Mouse (Mus musculus) erythroblast, adult 5-6 weeks (primary cell): ENCODE data around the gene Dmpk. TPM values are rescaled to one million over a fixed set of nuclear protein-coding genes. Genes with fewer than 3 reads are reported as not detected.
"Not testable (repeated sequence)": the region's sequence is repeated elsewhere in the genome, so short reads cannot be mapped to it uniquely, and the experiment has no call there.

Experiments used
- ATAC-seq: replicated peaks from 2 replicates; pipeline ENCODE4 v1.8.0; 2016; ENCODE audit warnings: moderate number of reproducible peaks, mild to moderate bottlenecking, moderate TSS enrichment, inconsistent platforms; ENCODE audit not compliant: poor library complexity, low FRiP score, severe bottlenecking
- total RNA-seq, 2 experiments: library from RNA; stranded (forward) in 1 of 2; stranded (reverse) in 1 of 2; fragments of 150-400 nt in 1 of 2; fragments of 200-764, 138-1000 nt in 1 of 2; gene quantifications; 2 replicates each; pipeline versions ENCODE4 v1.2.3 to v1.2.4; 2015 to 2017; ENCODE audit warnings: low replicate concordance in 2 of 2

The Dmpk gene
- 3.8 TPM in 1 of 2 replicates, not detected in the other for total RNA-seq (2015; ENCODE audit: low replicate concordance)
- 4.3 and 6.0 TPM in 2 replicates for total RNA-seq (2017; ENCODE audit: low replicate concordance)

GRCm38 (mm10) chr7:19083701-19084100, at the start of gene Dmpk:
Gene Dmpk, plus strand, starts transcription at chr7:19083849.
- no peak for ATAC-seq

- no peak for ATAC-seq
These were observed 39.0 kb upstream of the Dmpk start for GRCm38 (mm10) chr7:19044616-19045015.

- ATAC-seq: no peak
These were observed 37.2 kb upstream of the Dmpk start for GRCm38 (mm10) chr7:19046286-19047069.

- no peak for ATAC-seq
These were observed 35.6 kb upstream of the Dmpk start for GRCm38 (mm10) chr7:19048006-19048527.

- no peak for ATAC-seq
These were observed 34.4 kb upstream of the Dmpk start for GRCm38 (mm10) chr7:19049252-19049651.

GRCm38 (mm10) chr7:19050172-19050571, 33.5 kb upstream of the Dmpk start:
- ATAC-seq: no peak

- no peak for ATAC-seq
These were observed 32.5 kb upstream of the Dmpk start for GRCm38 (mm10) chr7:19051161-19051560.

GRCm38 (mm10) chr7:19052345-19053135, 31.1 kb upstream of the Dmpk start:
- no peak for ATAC-seq

- ATAC-seq: no peak
These were observed 30.5 kb upstream of the Dmpk start for GRCm38 (mm10) chr7:19053136-19053532.

- no peak for ATAC-seq
These were observed 29.4 kb upstream of the Dmpk start, which contains the start of gene Rsph6a for GRCm38 (mm10) chr7:19054047-19054776. Gene Rsph6a, plus strand, starts transcription at chr7:19054690.

GRCm38 (mm10) chr7:19054777-19055076, 28.9 kb upstream of the Dmpk start:
- no peak for ATAC-seq

GRCm38 (mm10) chr7:19055108-19055507, 28.5 kb upstream of the Dmpk start:
- ATAC-seq: no peak

- ATAC-seq: no peak
These were observed 26.2 kb upstream of the Dmpk start for GRCm38 (mm10) chr7:19057405-19057804.

- ATAC-seq: no peak
These were observed 17.8 kb upstream of the Dmpk start for GRCm38 (mm10) chr7:19065896-19066295.

- no peak for ATAC-seq
These were observed 16.6 kb upstream of the Dmpk start for GRCm38 (mm10) chr7:19067063-19067462.

- ATAC-seq: no peak
These were observed 15.7 kb upstream of the Dmpk start for GRCm38 (mm10) chr7:19067935-19068334.

GRCm38 (mm10) chr7:19068707-19069106, 14.9 kb upstream of the Dmpk start:
- peak; percentile 44; the same call in 1 of the 2 replicates for ATAC-seq

- peak; percentile 57 for ATAC-seq
These were observed 14.1 kb upstream of the Dmpk start for GRCm38 (mm10) chr7:19069500-19069899.

- ATAC-seq: not testable (repeated sequence)
These were observed 12.6 kb upstream of the Dmpk start for GRCm38 (mm10) chr7:19071024-19071423.

GRCm38 (mm10) chr7:19073504-19073903, 10.1 kb upstream of the Dmpk start:
- no peak for ATAC-seq
